ENCODE assay signal across 9 mouse cellular contexts in the genomic region with DNA sequence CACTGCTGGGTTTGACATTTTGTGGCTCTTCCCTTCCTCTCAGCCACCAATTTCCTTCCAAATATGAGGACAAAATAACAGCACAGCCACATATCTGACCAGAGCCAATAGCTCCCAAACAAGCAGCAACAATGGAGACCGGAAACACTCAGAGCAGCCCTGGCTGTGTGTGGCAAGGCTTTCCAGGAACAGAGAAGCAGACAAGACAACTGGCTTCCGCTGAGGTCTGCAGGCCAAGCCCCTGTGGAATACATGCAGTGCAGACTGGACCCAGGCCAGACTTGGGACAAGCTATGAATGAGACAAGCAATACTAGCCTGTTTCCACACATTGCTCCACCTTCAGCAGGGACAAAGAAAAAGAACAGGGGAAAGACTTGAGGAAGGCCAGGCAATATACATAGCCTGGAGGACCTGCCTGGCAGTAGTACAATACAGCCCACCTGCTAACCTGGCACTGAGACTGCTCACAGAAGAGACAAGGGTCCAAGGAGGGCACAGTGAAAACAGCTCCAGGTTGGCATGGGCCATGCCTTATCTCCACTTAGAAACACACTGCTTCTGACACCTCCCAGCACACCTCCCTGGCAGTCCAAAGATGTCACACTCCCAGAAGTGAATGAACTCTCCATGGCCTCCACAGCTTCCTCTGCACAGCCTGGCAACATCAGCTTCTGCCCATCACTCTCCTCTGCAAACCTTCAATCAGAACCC. TPM values are rescaled to one million over a fixed set of nuclear protein-coding genes. Genes with fewer than 3 reads are reported as not detected.
DNase-seq lines count a peak whose midpoint lies in the region; ATAC-seq lines count a peak whose summit lies in the region.
"Had no signal": no experiment of that assay in that cellular context is flagged by ENCODE, and none has a peak within 500 bp of the region (broad histone marks: within the 10 kb centered on the region; RNA-seq: fewer than 3 reads in every experiment).

No protein-coding gene starts in this region.

- H3K4me3 ChIP-seq in forebrain, embryonic 16.5 days (replicated peaks; ENCODE audit: low read length), result no peak overlapping the region
- H3K4me3 ChIP-seq in forebrain, embryonic 12.5 days (replicated peaks), result no peak overlapping the region
- H3K4me3 ChIP-seq in lung, embryonic 16.5 days (ENCODE audit: low read length), result no peak overlapping the region
- H3K4me3 ChIP-seq: neural tube, embryonic 13.5 days had no signal

- DNase-seq in MN1 (ENCODE audit: low spot score), result peak; percentile 81
- peak; percentile 85 to 87 for DNase-seq in cerebellum, postnatal 14 days
- peak; percentile 64 for DNase-seq in heart, postnatal 25 days (ENCODE audit: low spot score)
- no peak for DNase-seq in c-Kit-positive CD71-positive TER-119-positive erythroid progenitor cells, embryonic 14.5 days (ENCODE audit: low spot score)
- no peak for DNase-seq in thymus, postnatal 4 days

- H3K9me3 ChIP-seq in forebrain, embryonic 16.5 days (ENCODE audit: control insufficient read depth, low read length), result no peaks in the 10 kb centered on the region
- H3K9me3 ChIP-seq in forebrain, embryonic 12.5 days, result no peaks in the 10 kb centered on the region
- no peaks in the 10 kb centered on the region for H3K9me3 ChIP-seq in lung, embryonic 16.5 days (ENCODE audit: control insufficient read depth, low read length)
- H3K9me3 ChIP-seq: neural tube, embryonic 13.5 days had no signal

- WGBS in forebrain, embryonic 16.5 days, result 94% methylated on average over 2 of the region's 2 CpGs
- WGBS in forebrain, embryonic 12.5 days, result 97% methylated on average over 2 of the region's 2 CpGs
- WGBS in lung, embryonic 16.5 days, result 66% methylated on average over 2 of the region's 2 CpGs

- peak overlapping the region; percentile 15; the same call in 1 of the 2 replicates for H3K27ac ChIP-seq in forebrain, embryonic 16.5 days (ENCODE audit: low read length)
- no peak overlapping the region for H3K27ac ChIP-seq in forebrain, embryonic 12.5 days
- H3K27ac ChIP-seq in lung, embryonic 16.5 days (ENCODE audit: low read length), result 0 out of 2 replicates have a peak overlapping the region, but pooled peaks have one; percentile 10
- H3K27ac ChIP-seq: neural tube, embryonic 13.5 days had no signal

- H3K4me2 ChIP-seq in forebrain, embryonic 16.5 days (ENCODE audit: low read length), result no peak overlapping the region
- no peak overlapping the region for H3K4me2 ChIP-seq in forebrain, embryonic 12.5 days
- no peak overlapping the region for H3K4me2 ChIP-seq in lung, embryonic 16.5 days (ENCODE audit: low read depth, low read length)
- H3K4me2 ChIP-seq: neural tube, embryonic 13.5 days had no signal

- H3K4me1 ChIP-seq in forebrain, embryonic 16.5 days (replicated peaks; ENCODE audit: control insufficient read depth, insufficient read depth, low read length), result peaks cover 25% of the 10 kb centered on the region
- H3K4me1 ChIP-seq in forebrain, embryonic 12.5 days, result peaks cover 8% of the 10 kb centered on the region; the same call in 1 of the 2 replicates
- peaks cover 4% of the 10 kb centered on the region for H3K4me1 ChIP-seq in lung, embryonic 16.5 days (replicated peaks; ENCODE audit: control insufficient read depth, insufficient read depth, low read length)

- H3K27me3 ChIP-seq in forebrain, embryonic 16.5 days (replicated peaks; ENCODE audit: control insufficient read depth, insufficient read depth, low read length), result no peaks in the 10 kb centered on the region
- no peaks in the 10 kb centered on the region for H3K27me3 ChIP-seq in forebrain, embryonic 12.5 days
- H3K27me3 ChIP-seq in lung, embryonic 16.5 days (ENCODE audit: control insufficient read depth, insufficient read depth, low read depth, low read length), result no peaks in the 10 kb centered on the region
- H3K27me3 ChIP-seq: neural tube, embryonic 13.5 days had no signal

- ATAC-seq in forebrain, embryonic 16.5 days, result no peak
- ATAC-seq in forebrain, embryonic 12.5 days (ENCODE audit: low FRiP score), result no peak
- peak; percentile 68 for ATAC-seq in lung, embryonic 16.5 days (ENCODE audit: low read depth)

- no peak overlapping the region for H3K9ac ChIP-seq in forebrain, embryonic 16.5 days (replicated peaks; ENCODE audit: low read depth, low read length)
- no peak overlapping the region for H3K9ac ChIP-seq in forebrain, embryonic 12.5 days
- no peak overlapping the region for H3K9ac ChIP-seq in lung, embryonic 16.5 days (ENCODE audit: low read length)
- H3K9ac ChIP-seq: neural tube, embryonic 13.5 days had no signal

- intact Hi-C loops in heart, postnatal 25 days (cut with DNase I), result loop anchor here (2.0 kb wide), 1 partner anchor 40 kb away; no protein-coding TSS in a partner anchor

- no peaks in the 10 kb centered on the region for H3K36me3 ChIP-seq in forebrain, embryonic 16.5 days (ENCODE audit: control insufficient read depth, insufficient read depth)
- peaks cover 4% of the 10 kb centered on the region; the same call in 1 of the 2 replicates for H3K36me3 ChIP-seq in forebrain, embryonic 12.5 days (replicated peaks)
- H3K36me3 ChIP-seq in lung, embryonic 16.5 days (ENCODE audit: control insufficient read depth, insufficient read depth, low read length), result no peaks in the 10 kb centered on the region

RNA-seq across cellular contexts. Expression of a gene that starts 58.2 kb away (rescaled TPM):
- polyA plus RNA-seq in forebrain, embryonic 16.5 days (2015; fragmentation: Nextera tagmentation; extraction: Ambion mirVana), result 31.3 and 32.8 TPM in 2 replicates
- polyA plus RNA-seq in forebrain, embryonic 12.5 days (2016; fragmentation: Nextera tagmentation; extraction: Ambion mirVana), result 21.4 and 24.8 TPM in 2 replicates
- total RNA-seq in heart, postnatal 25 days (2021), result 10 to 100 TPM; 36.1 to 51.8 TPM
- polyA plus RNA-seq in lung, embryonic 16.5 days (2015; fragmentation: Nextera tagmentation; extraction: Ambion mirVana), result 15.6 and 17.6 TPM in 2 replicates

Comparison
In these comparisons a context has a peak if more than half of its experiments do, and no peak if none do; other contexts are left out.
1. DNase-seq: peak in MN1 (single experiment), cerebellum, postnatal 14 days (2 of 2) and heart, postnatal 25 days (single experiment); none in c-Kit-positive CD71-positive TER-119-positive erythroid progenitor cells, embryonic 14.5 days (single experiment) and thymus, postnatal 4 days (single experiment).